Mouse (Mus musculus) G1E-ER4 (cell line): ENCODE measurements around the gene Zfp354b. TPM values are rescaled to one million over a fixed set of nuclear protein-coding genes. Genes with fewer than 3 reads are reported as not detected.

Experiments
- GATA1 ChIP-seq: IDR thresholded peaks from one replicate; pipeline ENCODE4 v1.8.0; 2012; ENCODE audit warnings: low read length, inconsistent platforms
- polyA plus RNA-seq: library from polyadenylated mRNA; stranded (reverse); fragments of >175 nt; gene quantifications from 2 replicates; pipeline ENCODE4 v1.2.3, GENCODE M21; 2012

The Zfp354b gene
- not detected in 2 replicates for polyA plus RNA-seq

DNA sequence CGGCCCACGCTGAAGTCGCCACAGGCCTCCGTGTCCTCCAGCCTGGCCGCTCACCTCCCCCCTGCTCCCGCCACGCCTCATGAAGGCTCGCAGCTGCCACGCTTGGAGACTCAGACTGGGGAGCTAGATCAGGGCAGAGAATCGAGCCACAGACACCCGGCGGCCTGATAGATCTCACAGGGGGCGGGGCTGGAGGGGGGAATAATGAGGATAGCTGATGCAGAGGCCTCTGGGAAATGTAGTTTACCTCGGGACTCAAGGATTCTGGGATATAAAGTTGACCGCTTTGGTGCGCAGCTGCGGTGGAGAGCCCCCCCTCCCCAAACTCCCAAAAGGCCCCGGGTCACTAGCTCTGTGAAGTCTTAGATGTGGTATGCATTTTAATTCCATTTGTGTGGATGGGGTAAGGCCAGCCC is at the start of gene Zfp354b:
Gene Zfp354b (minus strand): TSS at position 183 of the 416 bp plus-strand sequence.
- TF ChIP-seq GATA1, result no peak

DNA sequence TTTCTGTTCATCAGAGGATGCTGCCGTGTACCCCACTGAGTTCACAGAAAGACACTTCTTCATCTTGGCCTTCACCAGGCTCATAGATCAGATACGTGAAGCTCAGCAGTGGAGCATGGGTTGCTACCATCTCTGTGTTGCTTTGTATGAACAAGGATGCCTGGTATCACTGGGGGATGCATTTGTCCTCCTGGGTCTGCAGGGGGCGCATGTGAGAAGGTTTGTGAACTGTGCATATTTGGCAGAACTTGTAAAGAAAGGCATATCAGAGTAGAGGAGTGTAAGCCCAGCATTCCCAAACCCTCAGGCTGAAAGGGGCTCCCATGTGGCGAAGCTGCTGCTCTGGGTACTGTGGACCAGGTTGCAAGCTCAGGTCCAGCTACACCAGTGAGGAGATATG is 45.8 kb upstream of the Zfp354b start:
- TF ChIP-seq GATA1, result no peak

DNA sequence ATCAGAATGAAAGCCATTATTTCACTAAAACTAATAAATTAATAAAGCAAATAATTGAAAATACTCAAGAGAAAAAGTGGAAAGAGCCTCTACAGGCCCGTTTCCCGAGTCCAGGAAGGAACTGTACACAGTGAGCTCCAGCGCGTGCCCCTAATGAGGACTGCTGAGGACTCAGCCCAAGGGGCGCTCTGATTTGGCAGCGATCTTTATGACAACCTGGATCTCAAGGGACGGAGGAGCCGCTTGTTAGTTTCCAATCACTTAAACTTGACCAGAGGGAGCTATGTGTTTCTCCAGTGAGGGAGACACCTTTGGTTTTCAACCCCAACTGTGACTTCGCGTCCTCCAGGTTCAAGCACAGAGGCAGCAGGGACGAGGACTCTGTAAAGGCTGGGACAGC is 34.8 kb upstream of the Zfp354b start, which contains the start of gene Olfr1378:
Gene Olfr1378 (plus strand): TSS at position 301 of the 400 bp plus-strand sequence.
- no peak for TF ChIP-seq GATA1

DNA sequence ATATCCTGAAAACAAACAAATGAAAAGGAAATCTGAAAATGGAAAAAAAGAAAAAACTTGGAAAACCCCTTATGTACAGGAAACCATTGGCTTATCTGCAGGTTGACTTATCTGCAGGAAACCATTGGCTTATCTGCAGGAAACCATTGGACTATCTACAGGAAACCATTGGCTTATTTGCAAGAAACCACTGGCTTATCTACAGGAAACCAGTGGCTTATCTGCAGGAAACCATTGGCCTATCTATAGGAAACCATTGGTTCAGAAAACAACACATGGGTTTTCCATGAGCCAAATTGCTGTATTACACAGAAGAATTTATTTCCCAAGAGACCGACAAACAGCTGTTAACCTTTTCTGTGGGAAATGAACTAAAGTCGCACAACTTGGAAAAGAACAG is 33.5 kb upstream of the Zfp354b start:
- no peak for TF ChIP-seq GATA1

DNA sequence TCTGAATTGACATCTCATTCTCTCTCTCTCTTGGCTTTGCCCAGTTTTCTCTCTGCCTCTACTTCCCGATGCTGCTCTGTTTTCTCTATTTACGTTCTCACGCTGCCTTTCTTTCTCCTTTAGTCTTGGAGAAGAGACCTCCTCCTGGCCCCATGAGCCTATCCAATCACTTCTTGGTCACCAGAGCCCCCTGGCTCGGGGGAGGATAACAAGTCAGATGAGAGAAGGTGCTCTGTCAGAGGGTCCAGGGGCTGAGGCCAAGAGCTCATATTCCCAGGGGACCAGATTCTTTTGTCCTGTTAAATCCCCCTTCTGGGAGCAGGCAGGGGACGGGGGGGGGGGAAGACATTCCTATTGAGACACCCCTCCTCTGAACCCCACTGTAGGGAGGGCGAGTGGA is 22.2 kb upstream of the Zfp354b start, which contains the start of gene Prop1:
Gene Prop1 (minus strand): TSS at position 101 of the 400 bp plus-strand sequence.
- no peak for TF ChIP-seq GATA1

DNA sequence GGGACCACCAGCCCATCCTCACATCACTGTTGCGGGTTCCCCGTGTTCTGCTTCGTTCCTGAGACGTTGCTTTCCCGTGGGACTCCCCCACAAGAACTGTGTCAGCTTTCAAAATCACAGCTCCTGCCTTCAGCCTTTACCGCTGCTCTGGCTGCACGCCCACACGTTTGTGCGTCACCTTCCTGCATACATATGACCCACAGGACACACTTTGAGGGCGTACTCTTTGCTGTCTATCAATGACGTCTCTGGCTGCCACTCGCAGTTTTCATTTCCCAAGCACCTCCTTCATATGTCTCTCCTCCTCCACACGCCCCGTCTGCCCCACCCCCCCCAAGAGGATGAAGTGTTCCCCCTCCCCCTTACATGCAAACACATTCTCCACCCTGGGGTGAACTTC is 20.9 kb upstream of the Zfp354b start:
- no peak for TF ChIP-seq GATA1

DNA sequence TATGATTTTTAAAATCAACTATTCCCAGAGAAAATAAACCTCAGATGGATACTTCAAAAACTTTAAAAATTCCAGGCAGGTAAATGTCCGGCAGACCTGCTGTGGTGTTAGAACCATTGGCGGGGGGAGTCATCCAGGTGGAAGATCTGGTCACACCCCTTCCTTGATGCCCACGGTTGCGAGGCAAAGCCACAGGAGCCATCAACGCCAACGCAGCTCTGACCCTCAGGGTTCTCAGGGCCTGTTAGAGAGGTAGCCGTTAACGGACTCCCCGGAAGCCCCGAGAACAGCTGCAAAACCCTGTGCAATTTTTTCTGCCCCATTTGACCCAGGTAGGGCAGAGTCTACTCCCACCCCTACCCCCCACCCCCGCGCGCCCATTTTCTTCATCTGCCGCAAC is 12.1 kb upstream of the Zfp354b start, which contains the start of gene 4933414I15Rik:
Gene 4933414I15Rik (minus strand): TSS at position 260 of the 400 bp plus-strand sequence.
- no peak for TF ChIP-seq GATA1

DNA sequence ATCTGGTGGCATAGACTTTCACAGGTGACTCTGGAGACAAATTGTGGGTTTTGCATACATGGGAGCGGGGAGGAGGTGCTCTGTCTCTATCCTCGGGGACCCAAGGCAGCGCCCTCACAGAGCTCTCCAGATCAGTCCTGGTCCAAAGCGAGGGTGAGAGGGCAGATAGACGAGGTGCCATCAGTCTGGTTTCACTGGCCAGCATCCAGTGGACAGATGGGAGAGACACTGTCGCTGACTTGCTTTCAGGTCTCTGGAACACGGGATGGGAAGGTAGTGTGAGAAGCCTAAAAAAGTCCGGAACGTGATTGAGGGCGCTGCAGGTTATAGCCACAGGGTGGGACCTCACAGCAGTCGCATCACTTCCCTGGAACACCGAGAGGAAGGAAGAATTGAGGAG is 11.0 kb upstream of the Zfp354b start:
- no peak for TF ChIP-seq GATA1

DNA sequence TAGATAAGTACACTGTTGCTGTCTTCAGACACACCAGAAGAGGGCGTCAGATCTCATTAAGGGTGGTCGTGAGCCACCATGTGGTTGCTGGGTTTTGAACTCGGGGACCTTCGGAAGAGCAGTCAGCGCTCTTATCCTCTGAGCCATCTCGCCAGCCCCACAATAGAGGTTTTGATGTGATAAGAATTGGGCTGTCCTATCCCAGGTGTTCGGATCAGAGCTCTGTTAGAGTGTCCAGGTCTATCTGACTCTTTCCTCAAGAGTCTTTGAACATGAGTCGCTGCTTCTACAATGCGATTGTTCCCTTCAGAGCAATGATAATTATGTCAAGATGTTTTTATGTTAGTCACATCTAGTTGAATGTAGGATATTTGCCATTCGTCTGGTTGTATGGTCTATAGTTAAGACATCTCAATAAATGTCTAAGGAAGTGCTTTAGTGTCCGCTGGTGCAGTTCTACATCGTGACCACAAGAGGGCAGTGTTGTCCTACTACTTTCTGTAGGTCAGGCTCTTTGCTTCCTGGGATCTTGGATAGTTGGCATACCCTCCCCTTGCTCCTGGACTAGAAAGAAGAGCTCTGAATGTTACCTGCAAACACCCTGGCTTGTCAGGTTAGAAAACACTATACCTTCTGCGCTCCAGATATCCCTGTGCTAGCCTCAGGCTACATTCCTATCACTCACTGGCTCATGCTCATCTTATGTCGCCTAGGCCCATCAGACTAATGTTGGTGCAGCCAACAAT is 8.4 kb upstream of the Zfp354b start:
- no peak for TF ChIP-seq GATA1

DNA sequence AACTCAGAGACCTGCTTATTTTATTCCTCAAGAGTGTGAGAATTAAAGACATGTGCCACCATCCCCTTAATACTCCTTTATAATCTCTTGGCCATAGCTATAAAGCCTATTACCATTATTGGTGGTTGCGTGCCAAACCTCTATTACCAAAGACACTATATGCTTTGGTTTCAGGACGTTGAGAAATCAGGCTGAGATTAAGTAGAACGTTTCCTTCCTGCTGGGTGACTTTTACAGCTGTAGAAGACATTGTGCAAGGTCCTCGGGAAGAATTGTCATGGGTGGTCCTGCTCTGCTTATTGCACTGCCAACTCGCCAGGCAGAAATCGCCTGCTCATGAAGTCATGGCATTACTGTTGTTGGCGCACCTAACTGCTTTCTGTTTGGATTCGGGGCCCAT is 7.0 kb upstream of the Zfp354b start:
- TF ChIP-seq GATA1, result no peak

DNA sequence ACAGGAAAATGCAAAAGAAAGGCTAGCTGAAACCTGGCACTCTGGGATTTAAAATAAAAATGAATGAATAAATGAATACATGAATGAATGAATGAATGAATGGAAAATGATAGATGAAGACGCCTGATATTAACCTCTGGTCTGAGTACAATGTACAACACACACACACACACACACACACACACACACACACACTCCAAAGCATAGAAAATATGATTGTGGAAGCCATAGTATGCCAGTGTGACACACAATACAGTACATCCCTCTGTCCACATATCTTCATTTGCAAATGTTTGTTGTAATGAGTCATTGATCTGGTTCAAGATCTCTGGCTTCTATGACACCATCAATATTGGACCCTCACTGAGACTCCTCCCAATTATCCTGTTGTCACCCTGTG is 607 bp upstream of the Zfp354b start:
- TF ChIP-seq GATA1, result no peak

DNA sequence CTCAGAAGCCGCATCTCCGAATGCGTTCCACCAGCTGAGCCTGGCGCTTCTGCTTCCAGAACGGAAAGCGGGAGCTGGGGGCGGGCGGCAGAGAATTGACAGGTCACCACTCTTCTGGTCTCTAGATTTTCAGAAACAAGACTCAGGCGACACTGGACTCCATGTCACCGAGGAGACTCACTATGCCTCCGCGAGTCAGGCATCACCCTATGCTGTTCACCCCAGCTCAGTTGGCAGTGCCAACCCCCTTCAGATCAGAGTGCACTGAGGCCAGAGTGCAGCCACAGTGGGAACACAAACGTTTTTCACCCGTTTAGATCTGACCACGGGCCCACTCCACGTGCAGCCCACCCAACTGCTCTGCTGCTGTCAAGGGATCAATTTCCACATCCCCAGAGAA is 412 bp downstream of the Zfp354b start:
- no peak for TF ChIP-seq GATA1

DNA sequence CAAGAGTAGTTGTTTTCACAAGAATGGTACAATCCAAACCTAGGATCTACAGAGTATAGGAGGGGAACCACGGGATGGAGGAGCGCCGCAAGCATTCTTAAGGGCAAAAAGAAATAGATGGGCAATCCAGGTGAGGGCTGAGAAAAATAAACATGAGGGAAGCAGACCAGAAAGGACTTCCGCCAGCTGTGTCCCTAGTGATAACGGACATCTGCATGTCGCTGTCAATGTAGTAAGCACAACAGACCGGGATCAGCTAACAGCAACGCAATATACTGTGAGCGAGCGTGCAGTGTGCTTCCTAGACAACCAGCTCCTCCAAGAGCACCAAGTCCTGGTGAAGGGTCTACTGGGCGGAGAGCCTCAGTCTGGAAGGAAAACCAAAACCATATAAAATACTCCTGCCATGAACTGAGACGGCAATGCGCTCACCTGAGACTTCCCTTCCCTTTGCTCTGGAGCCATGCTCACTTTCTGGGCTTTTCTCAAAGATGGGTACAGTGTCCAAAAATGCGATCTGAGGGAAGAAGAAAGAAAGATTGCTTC is 891 bp downstream of the Zfp354b start:
- TF ChIP-seq GATA1, result no peak

DNA sequence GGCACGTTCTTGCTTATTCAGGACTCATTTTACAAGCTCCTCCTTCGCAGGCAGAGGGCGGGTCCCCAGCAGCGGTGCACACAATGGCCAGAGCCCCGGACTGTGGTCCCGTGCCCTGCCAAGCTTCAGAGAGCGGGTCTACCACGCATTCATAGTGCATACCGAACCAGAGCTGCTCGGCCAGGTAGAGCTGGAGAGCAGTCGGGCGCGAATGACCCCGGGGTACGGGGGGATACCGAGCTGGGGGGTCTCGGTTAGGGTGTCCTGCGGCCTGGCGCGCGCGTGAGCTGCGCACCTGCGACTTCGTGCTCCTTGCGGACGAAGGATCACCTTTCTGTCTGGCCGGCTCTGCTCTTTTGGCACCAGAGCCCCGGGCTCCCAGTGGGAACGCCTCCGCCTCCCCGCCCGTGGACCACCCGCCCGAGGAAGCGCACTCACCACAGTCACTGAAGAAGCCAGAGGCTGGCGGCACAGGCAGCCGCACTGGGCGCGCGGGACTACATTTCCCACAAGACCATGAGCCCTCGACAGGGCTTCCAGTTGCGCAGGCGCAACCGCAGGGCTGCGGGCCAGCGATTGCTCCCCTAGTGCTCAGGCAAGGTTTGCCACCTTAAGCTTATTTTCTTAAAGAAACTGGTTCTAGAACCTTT is 15.6 kb downstream of the Zfp354b start, which contains the start of gene Zfp2:
Gene Zfp2 (minus strand): TSS at position 495 of the 650 bp plus-strand sequence.
- TF ChIP-seq GATA1, result no peak

DNA sequence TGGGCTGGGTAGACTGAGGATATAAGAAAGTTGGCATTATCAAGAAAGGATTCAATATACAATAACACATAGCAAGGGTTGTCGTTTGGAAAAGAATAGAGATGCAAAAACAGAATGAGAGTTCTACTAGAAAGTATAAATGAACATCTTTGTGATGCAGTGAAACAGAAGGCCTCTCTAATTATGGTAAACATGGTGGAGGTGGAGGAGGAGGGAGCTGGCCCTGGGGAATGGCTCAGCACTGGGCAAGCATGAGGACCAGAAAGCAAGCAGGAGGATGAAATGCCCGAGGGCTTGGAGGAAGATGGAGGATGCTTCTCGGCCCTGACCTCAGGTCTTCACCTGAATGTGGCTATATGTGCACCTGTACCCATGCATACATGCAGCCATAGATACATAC is 17.0 kb downstream of the Zfp354b start:
- no peak for TF ChIP-seq GATA1

DNA sequence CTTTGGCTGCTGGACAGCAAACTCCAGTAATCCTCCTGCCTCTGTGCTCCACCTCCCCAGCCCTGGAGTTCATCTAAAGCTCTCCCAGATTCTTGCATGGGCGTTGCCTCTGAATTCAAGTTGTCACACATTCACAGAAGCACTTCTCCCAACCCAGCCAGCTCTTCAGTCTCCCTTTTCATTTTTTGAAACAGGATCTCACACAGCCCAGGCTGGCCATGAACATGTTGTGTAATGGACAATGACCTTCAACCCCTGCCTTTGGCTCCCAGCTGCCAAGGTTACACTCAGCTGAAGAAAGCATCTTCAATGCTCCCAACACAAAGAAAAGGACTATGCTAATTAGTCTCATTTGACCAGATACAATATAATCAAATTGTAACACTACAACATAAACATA is 18.1 kb downstream of the Zfp354b start:
- no peak for TF ChIP-seq GATA1

DNA sequence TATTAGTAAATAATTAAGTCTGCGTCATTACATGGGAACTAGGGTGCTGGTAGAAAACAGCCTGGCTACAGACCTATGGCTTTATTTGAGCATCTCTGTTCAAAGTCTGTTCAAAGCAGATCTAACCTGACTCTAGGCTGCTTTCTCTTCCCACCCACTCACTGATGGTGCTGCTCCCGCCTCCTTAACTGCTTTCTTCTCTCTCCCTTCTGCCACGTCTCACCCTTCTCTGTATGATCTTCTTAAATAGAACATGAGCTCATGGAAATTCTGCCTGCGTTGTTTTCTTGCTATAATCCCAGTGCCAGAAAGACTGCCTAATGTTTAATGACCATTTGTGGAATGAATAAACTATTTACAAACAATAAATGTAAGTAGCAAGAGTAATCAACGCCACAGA is 23.3 kb downstream of the Zfp354b start:
- TF ChIP-seq GATA1, result no peak

DNA sequence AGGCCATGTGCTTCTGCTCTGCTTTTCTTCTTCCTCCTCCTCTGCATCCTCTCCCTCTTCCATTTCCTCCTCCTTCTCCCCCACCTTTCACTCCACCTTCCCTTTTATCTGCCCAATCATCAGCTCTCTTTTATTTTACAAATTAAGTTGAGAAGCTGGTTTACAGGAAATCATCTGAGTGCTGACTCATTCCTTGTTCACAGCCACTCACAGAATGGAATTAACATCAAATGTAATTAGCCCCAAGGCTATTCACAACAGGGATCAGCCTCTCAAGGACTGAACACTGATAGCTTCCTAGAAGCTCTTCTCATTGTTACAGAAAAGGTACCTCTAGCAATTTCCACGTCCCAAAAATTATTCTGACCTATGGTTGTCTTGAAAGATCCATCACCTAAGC is 34.1 kb downstream of the Zfp354b start:
- no peak for TF ChIP-seq GATA1
